Mouse (Mus musculus): ENCODE results near the gene Alad. TPM values are rescaled to one million over a fixed set of nuclear protein-coding genes. Genes with fewer than 3 reads are reported as not detected.

Alad gene
- polyA plus RNA-seq, 1 experiment = not detected

- H3K27ac ChIP-seq (ENCODE audit: insufficient read depth, low read depth, low read length) = no peak overlapping the region
- no peaks in the 10 kb centered on the region for H3K4me1 ChIP-seq (ENCODE audit: control insufficient read depth, insufficient read depth, low read length)
- H3K4me3 ChIP-seq (ENCODE audit: insufficient read depth, low read depth, low read length) = no peak overlapping the region
- 89% methylated on average over 7 of the region's 7 CpGs for WGBS
- no peak for TF ChIP-seq CTCF (IDR thresholded peaks at IDR 0.05; ENCODE audit: insufficient read depth, low read depth, low read length)
- TF ChIP-seq POLR2A (IDR thresholded peaks at IDR 0.05; ENCODE audit: insufficient read depth, low read depth, low read length) = no peak
Measured at GRCm38 (mm10) chr4:62551966-62552365, 32.2 kb upstream of the Alad start.

- no peak overlapping the region for H3K4me3 ChIP-seq (ENCODE audit: insufficient read depth, low read depth, low read length)
- TF ChIP-seq CTCF (IDR thresholded peaks at IDR 0.05; ENCODE audit: insufficient read depth, low read depth, low read length) (no peak), POLR2A (IDR thresholded peaks at IDR 0.05; ENCODE audit: insufficient read depth, low read depth, low read length) (no peak)
- H3K27ac ChIP-seq (ENCODE audit: insufficient read depth, low read depth, low read length) = no peak overlapping the region
- no peaks in the 10 kb centered on the region for H3K4me1 ChIP-seq (ENCODE audit: control insufficient read depth, insufficient read depth, low read length)
Measured at GRCm38 (mm10) chr4:62544801-62545200, 25.1 kb upstream of the Alad start.

GRCm38 (mm10) chr4:62543782-62544181, 24.1 kb upstream of the Alad start:
- no peaks in the 10 kb centered on the region for H3K4me1 ChIP-seq (ENCODE audit: control insufficient read depth, insufficient read depth, low read length)
- WGBS = 80% methylated on average over 6 of the region's 6 CpGs
- no peak overlapping the region for H3K4me3 ChIP-seq (ENCODE audit: insufficient read depth, low read depth, low read length)
- H3K27ac ChIP-seq (ENCODE audit: insufficient read depth, low read depth, low read length) = no peak overlapping the region
- TF ChIP-seq POLR2A (IDR thresholded peaks at IDR 0.05; ENCODE audit: insufficient read depth, low read depth, low read length) (no peak), CTCF (IDR thresholded peaks at IDR 0.05; ENCODE audit: insufficient read depth, low read depth, low read length) (no peak)

GRCm38 (mm10) chr4:62541802-62542201, 22.1 kb upstream of the Alad start:
- WGBS = 52% methylated on average over 3 of the region's 3 CpGs
- no peak overlapping the region for H3K27ac ChIP-seq (ENCODE audit: insufficient read depth, low read depth, low read length)
- no peaks in the 10 kb centered on the region for H3K4me1 ChIP-seq (ENCODE audit: control insufficient read depth, insufficient read depth, low read length)
- TF ChIP-seq CTCF (IDR thresholded peaks at IDR 0.05; ENCODE audit: insufficient read depth, low read depth, low read length) (no peak), POLR2A (IDR thresholded peaks at IDR 0.05; ENCODE audit: insufficient read depth, low read depth, low read length) (no peak)
- no peak overlapping the region for H3K4me3 ChIP-seq (ENCODE audit: insufficient read depth, low read depth, low read length)

- Histone ChIP-seq H3K4me1 (ENCODE audit: control insufficient read depth, insufficient read depth, low read length) (no peaks in the 10 kb centered on the region), H3K4me3 (ENCODE audit: insufficient read depth, low read depth, low read length) (no peak overlapping the region), H3K27ac (ENCODE audit: insufficient read depth, low read depth, low read length) (no peak overlapping the region)
- 86% methylated on average over 6 of the region's 6 CpGs for WGBS
- TF ChIP-seq POLR2A (IDR thresholded peaks at IDR 0.05; ENCODE audit: insufficient read depth, low read depth, low read length) = no peak
- TF ChIP-seq CTCF (IDR thresholded peaks at IDR 0.05; ENCODE audit: insufficient read depth, low read depth, low read length) = no peak
Measured at GRCm38 (mm10) chr4:62533729-62534128, 14.0 kb upstream of the Alad start.

GRCm38 (mm10) chr4:62527655-62528054, 7.9 kb upstream of the Alad start:
- 87% methylated on average over 4 of the region's 4 CpGs for WGBS
- TF ChIP-seq POLR2A (IDR thresholded peaks at IDR 0.05; ENCODE audit: insufficient read depth, low read depth, low read length) (no peak), CTCF (IDR thresholded peaks at IDR 0.05; ENCODE audit: insufficient read depth, low read depth, low read length) (no peak)
- Histone ChIP-seq H3K4me3 (ENCODE audit: insufficient read depth, low read depth, low read length) (no peak overlapping the region), H3K27ac (ENCODE audit: insufficient read depth, low read depth, low read length) (no peak overlapping the region), H3K4me1 (ENCODE audit: control insufficient read depth, insufficient read depth, low read length) (peaks cover 6% of the 10 kb centered on the region)

- no peak for TF ChIP-seq CTCF (IDR thresholded peaks at IDR 0.05; ENCODE audit: insufficient read depth, low read depth, low read length)
- no peak for TF ChIP-seq POLR2A (IDR thresholded peaks at IDR 0.05; ENCODE audit: insufficient read depth, low read depth, low read length)
- Histone ChIP-seq H3K4me3 (ENCODE audit: insufficient read depth, low read depth, low read length) (no peak overlapping the region), H3K27ac (ENCODE audit: insufficient read depth, low read depth, low read length) (no peak overlapping the region), H3K4me1 (ENCODE audit: control insufficient read depth, insufficient read depth, low read length) (peaks cover 6% of the 10 kb centered on the region)
- WGBS = 47% methylated on average over 2 of the region's 2 CpGs
Measured at GRCm38 (mm10) chr4:62526256-62526655, 6.5 kb upstream of the Alad start.

- under 1% methylated on average over 10 of the region's 10 CpGs for WGBS
- H3K27ac ChIP-seq (ENCODE audit: insufficient read depth, low read depth, low read length) = no peak overlapping the region
- H3K4me3 ChIP-seq (ENCODE audit: insufficient read depth, low read depth, low read length) = peak overlapping the region; percentile 82
- TF ChIP-seq CTCF (IDR thresholded peaks at IDR 0.05; ENCODE audit: insufficient read depth, low read depth, low read length) = no peak
- TF ChIP-seq POLR2A (IDR thresholded peaks at IDR 0.05; ENCODE audit: insufficient read depth, low read depth, low read length) = no peak
- H3K4me1 ChIP-seq (ENCODE audit: control insufficient read depth, insufficient read depth, low read length) = peaks cover 6% of the 10 kb centered on the region
Measured at GRCm38 (mm10) chr4:62525489-62525811, 5.7 kb upstream of the Alad start.

- peak within 1 kb of the TSS; percentile 100 for H3K27ac ChIP-seq (ENCODE audit: insufficient read depth, low read depth, low read length)
- TF ChIP-seq POLR2A (IDR thresholded peaks at IDR 0.05; ENCODE audit: insufficient read depth, low read depth, low read length) (no peak), CTCF (IDR thresholded peaks at IDR 0.05; ENCODE audit: insufficient read depth, low read depth, low read length) (no peak)
- WGBS = under 1% methylated on average over 59 of the region's 59 CpGs
Measured at GRCm38 (mm10) chr4:62524651-62525488, 5.2 kb upstream of the Alad start, which contains the start of the genes Pole3 and 4933430I17Rik. TSS of gene Pole3 (minus strand) at chr4:62525068. TSS of gene 4933430I17Rik (plus strand) at chr4:62525369.

More at GRCm38 (mm10) chr4:62524651-62525488, 5.2 kb upstream of the Alad start, which contains the start of the genes Pole3 and 4933430I17Rik:
- Histone ChIP-seq H3K4me1 (ENCODE audit: control insufficient read depth, insufficient read depth, low read length) (peaks cover 6% of the 10 kb centered on the region), H3K4me3 (ENCODE audit: insufficient read depth, low read depth, low read length) (peak within 1 kb of the TSS; percentile 82)

Measured in olfactory bulb, adult 2 months (tissue).